Mouse (Mus musculus): ENCODE data around the gene Elovl5. TPM values are rescaled to one million over a fixed set of nuclear protein-coding genes. Genes with fewer than 3 reads are reported as not detected.

Gene Elovl5
- polyA plus RNA-seq (2016; fragmentation: Nextera tagmentation; extraction: Ambion mirVana): 72.7 and 92.1 TPM in 2 replicates

DNA sequence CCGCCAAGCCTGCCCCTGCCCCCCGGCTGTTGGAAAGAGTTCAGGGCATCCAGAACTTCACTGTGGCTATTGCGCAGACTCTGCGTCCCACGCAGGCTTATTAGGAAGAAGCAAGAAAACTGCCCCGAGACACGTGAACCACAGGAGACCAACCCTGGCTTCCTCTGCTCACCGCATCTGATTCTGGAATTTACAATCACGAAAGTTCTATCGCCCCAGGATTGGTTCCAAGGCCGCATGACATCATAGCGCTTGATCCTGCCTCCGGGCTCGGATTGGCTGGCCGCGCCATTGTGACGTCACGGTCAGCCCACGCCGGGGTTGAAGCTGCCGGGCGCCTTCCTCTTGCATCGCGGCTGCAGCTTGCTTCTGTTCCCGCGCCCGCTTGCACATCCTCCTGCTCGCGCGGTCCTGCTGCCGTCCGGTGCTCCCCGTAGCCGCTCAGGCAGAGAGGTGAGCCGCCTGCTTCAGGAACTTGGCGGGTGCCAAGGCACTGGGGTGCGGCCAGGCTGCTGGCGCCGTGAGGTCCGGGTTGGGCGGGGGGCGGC is at the start of gene Elovl5:
TSS of gene Elovl5 (plus strand) at position 291 of the 548 bp plus-strand sequence.
- 0 out of 2 replicates have a peak, but pooled peaks cover 3% of the 10 kb centered on the region for H3K36me3 ChIP-seq
- H3K4me3 ChIP-seq: peak within 1 kb of the TSS; percentile 74
- H3K4me1 ChIP-seq (replicated peaks): peaks cover 37% of the 10 kb centered on the region
- no peaks in the 10 kb centered on the region for H3K9me3 ChIP-seq
- DNase-seq (ENCODE audit: low spot score): peak; percentile 98
- under 1% methylated on average over 42 of the region's 42 CpGs for WGBS
- H3K27me3 ChIP-seq (ENCODE audit: insufficient read depth, poor library complexity, severe bottlenecking): 0 out of 2 replicates have a peak, but pooled peaks cover 4% of the 10 kb centered on the region
- H3K27ac ChIP-seq: peak within 1 kb of the TSS; percentile 93

- WGBS: 82% methylated on average over 4 of the region's 4 CpGs
These were observed 25.7 kb upstream of the Elovl5 start for GRCm38 (mm10) chr9:77891501-77891900.

DNA sequence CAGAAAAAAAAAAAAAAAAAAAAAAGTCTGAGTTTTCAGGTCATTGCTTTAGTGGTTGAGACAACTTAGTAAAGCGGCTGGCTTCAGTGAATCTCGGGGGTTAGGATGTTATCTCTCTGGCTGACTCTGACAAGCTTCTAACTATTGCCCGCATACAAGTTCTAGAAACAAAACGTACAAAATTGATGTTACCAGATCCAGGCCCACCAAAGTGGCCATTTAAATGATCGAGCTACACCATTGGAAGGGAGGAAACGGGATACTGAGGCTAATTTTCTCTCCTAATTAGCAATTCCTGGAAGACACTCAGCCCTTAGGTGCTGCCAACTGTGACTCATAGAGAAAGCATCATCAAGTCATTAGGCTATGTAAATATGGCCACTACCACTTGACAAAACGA is 18.6 kb upstream of the Elovl5 start:
- Histone ChIP-seq H3K27me3 (ENCODE audit: insufficient read depth, poor library complexity, severe bottlenecking) (no peaks in the 10 kb centered on the region), H3K9me3 (no peaks in the 10 kb centered on the region), H3K27ac (no peak overlapping the region), H3K4me1 (replicated peaks) (no peaks in the 10 kb centered on the region), H3K36me3 (no peaks in the 10 kb centered on the region), H3K4me3 (no peak overlapping the region)
- no peak for DNase-seq (ENCODE audit: low spot score)
- WGBS: 80% methylated on average over 7 of the region's 7 CpGs

More at GRCm38 (mm10) chr9:77891501-77891900, 25.7 kb upstream of the Elovl5 start:
- Histone ChIP-seq H3K9me3 (no peaks in the 10 kb centered on the region), H3K36me3 (no peaks in the 10 kb centered on the region), H3K27ac (no peak overlapping the region), H3K27me3 (ENCODE audit: insufficient read depth, poor library complexity, severe bottlenecking) (no peaks in the 10 kb centered on the region), H3K4me3 (no peak overlapping the region), H3K4me1 (replicated peaks) (no peaks in the 10 kb centered on the region)
- DNase-seq (ENCODE audit: low spot score): no peak

DNA sequence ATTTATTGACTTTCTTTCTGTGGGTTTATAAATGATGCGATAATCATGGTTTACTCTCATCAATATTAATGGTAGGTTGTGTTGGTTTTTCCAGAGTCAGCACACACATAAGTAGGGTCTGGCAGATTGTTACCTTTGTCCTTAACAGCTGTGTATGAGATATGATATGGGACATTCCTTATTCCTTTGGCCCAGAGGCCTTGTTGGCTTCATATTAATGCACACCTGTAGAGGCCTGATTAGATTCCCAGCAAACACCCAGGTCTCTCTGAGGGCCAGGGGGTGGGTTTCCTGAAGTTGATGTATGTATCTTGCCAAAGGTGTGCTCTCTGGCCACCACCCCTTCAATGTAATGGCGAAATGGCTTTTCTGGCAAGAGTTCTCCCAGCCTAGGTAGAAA is 13.0 kb upstream of the Elovl5 start:
- Histone ChIP-seq H3K4me3 (no peak overlapping the region), H3K36me3 (no peaks in the 10 kb centered on the region), H3K27ac (no peak overlapping the region), H3K9me3 (no peaks in the 10 kb centered on the region), H3K4me1 (replicated peaks) (peaks cover 1% of the 10 kb centered on the region; the same call in 1 of the 2 replicates), H3K27me3 (ENCODE audit: insufficient read depth, poor library complexity, severe bottlenecking) (no peaks in the 10 kb centered on the region)
- DNase-seq (ENCODE audit: low spot score): no peak
- 88% methylated on average over 2 of the region's 2 CpGs for WGBS

DNA sequence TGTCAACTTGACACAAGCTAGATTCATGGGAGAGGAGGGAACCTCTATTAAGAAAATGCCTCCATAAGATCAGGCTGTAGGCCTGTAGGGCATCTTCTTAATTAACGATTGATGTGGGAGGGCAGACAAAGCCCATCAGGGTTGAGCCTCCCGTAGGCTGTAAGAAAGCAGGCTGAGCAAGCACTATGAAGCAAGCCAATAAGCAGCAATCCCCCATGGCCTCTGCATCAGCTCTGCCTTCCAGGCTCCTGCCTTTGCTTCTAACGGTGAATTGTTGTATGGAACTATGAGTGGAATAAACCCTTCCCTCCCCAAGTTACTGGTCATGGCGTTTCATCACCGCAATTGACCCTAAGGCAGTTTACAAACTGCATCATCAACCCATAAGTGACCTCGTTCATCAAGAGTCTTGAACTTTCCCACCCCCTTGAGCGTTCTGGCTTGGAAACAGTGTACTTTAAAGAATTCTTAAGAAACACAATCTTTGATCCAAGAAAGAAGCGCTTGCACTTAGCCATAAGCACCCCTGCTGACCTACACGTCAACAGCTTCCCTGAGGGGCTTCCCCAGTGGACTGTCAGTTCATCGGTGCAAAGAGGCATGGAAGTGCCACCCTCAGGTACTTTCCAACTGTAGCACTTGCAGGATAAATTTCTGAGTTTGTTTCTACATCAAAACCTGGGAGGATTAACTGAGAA is 7.4 kb upstream of the Elovl5 start:
- Histone ChIP-seq H3K27ac (peak overlapping the region; percentile 97), H3K4me3 (peak overlapping the region; percentile 76), H3K9me3 (no peaks in the 10 kb centered on the region), H3K4me1 (replicated peaks) (peaks cover 35% of the 10 kb centered on the region), H3K27me3 (ENCODE audit: insufficient read depth, poor library complexity, severe bottlenecking) (0 out of 2 replicates have a peak, but pooled peaks cover 3% of the 10 kb centered on the region), H3K36me3 (no peaks in the 10 kb centered on the region)
- 15% methylated on average over 10 of the region's 10 CpGs for WGBS
- peak; percentile 18 for DNase-seq (ENCODE audit: low spot score)

- no peaks in the 10 kb centered on the region for H3K9me3 ChIP-seq
- H3K27me3 ChIP-seq (ENCODE audit: insufficient read depth, poor library complexity, severe bottlenecking): 0 out of 2 replicates have a peak, but pooled peaks cover 4% of the 10 kb centered on the region
- H3K36me3 ChIP-seq: no peaks in the 10 kb centered on the region
- WGBS: under 1% methylated on average over 68 of the region's 68 CpGs
- H3K4me1 ChIP-seq (replicated peaks): peaks cover 35% of the 10 kb centered on the region
- H3K27ac ChIP-seq: peak overlapping the region; percentile 97
- peak; percentile 94 for DNase-seq (ENCODE audit: low spot score)
- peak overlapping the region; percentile 76 for H3K4me3 ChIP-seq
These were observed 6.6 kb upstream of the Elovl5 start for GRCm38 (mm10) chr9:77910270-77911240.

DNA sequence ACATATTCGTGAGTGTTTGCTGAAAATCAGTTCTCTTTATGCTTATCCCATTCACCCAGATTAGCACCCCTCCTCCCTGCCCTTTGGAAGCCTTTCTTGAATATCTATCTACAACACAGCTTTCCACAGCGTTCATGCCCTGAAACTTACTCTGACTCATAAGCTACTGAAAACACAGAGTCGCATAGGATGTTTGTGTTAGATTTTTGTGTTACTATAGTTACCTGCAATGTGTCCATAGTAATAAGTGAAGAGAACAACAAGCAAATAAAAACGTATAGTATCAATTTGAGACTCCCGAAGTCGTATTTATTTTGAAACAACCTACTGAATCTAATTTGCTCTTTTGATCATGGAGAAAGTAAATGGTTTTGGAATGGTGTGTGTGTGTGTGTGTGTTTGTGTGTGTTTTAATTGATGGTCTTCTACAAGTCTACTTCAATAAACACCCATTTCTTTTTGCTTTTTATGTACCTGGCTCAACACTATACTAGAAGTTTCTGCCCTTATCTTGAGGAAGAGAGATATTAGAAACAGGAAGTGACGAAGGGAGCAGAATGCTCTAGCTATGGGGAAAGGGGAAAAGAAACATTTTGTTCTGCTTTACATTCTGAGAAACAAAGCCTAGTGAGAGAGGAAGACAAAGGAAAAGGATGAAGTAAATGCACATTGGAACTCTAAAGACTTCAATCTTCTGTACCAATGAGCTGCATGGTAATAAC is 5.5 kb upstream of the Elovl5 start:
- peaks cover 35% of the 10 kb centered on the region for H3K4me1 ChIP-seq (replicated peaks)

GRCm38 (mm10) chr9:77912246-77912645 is 4.9 kb upstream of the Elovl5 start:
- no peak overlapping the region for H3K4me3 ChIP-seq
- H3K36me3 ChIP-seq: no peaks in the 10 kb centered on the region
- DNase-seq (ENCODE audit: low spot score): no peak
- H3K9me3 ChIP-seq: no peaks in the 10 kb centered on the region
- peaks cover 35% of the 10 kb centered on the region for H3K4me1 ChIP-seq (replicated peaks)
- 0 out of 2 replicates have a peak, but pooled peaks cover 4% of the 10 kb centered on the region for H3K27me3 ChIP-seq (ENCODE audit: insufficient read depth, poor library complexity, severe bottlenecking)
- H3K27ac ChIP-seq: no peak overlapping the region
- 85% methylated on average over 6 of the region's 6 CpGs for WGBS

More for the DNA sequence above, 5.5 kb upstream of the Elovl5 start:
- H3K9me3 ChIP-seq: no peaks in the 10 kb centered on the region
- 63% methylated on average over 7 of the region's 7 CpGs for WGBS
- H3K36me3 ChIP-seq: no peaks in the 10 kb centered on the region
- DNase-seq (ENCODE audit: low spot score): no peak
- H3K4me3 ChIP-seq: peak overlapping the region; percentile 76
- H3K27me3 ChIP-seq (ENCODE audit: insufficient read depth, poor library complexity, severe bottlenecking): 0 out of 2 replicates have a peak, but pooled peaks cover 4% of the 10 kb centered on the region
- peak overlapping the region; percentile 97 for H3K27ac ChIP-seq

GRCm38 (mm10) chr9:77914616-77915015 is 2.5 kb upstream of the Elovl5 start:
- peaks cover 49% of the 10 kb centered on the region for H3K4me1 ChIP-seq (replicated peaks)

GRCm38 (mm10) chr9:77915791-77916190 is 1.4 kb upstream of the Elovl5 start:
- Histone ChIP-seq H3K4me1 (replicated peaks) (peaks cover 49% of the 10 kb centered on the region), H3K9me3 (no peaks in the 10 kb centered on the region)
- WGBS: 51% methylated on average over 4 of the region's 4 CpGs

More at GRCm38 (mm10) chr9:77914616-77915015, 2.5 kb upstream of the Elovl5 start:
- H3K36me3 ChIP-seq: no peaks in the 10 kb centered on the region
- H3K4me3 ChIP-seq: no peak overlapping the region
- no peak for DNase-seq (ENCODE audit: low spot score)
- no peaks in the 10 kb centered on the region for H3K9me3 ChIP-seq
- no peak overlapping the region for H3K27ac ChIP-seq
- 0 out of 2 replicates have a peak, but pooled peaks cover 4% of the 10 kb centered on the region for H3K27me3 ChIP-seq (ENCODE audit: insufficient read depth, poor library complexity, severe bottlenecking)
- 80% methylated on average over 4 of the region's 4 CpGs for WGBS

DNA sequence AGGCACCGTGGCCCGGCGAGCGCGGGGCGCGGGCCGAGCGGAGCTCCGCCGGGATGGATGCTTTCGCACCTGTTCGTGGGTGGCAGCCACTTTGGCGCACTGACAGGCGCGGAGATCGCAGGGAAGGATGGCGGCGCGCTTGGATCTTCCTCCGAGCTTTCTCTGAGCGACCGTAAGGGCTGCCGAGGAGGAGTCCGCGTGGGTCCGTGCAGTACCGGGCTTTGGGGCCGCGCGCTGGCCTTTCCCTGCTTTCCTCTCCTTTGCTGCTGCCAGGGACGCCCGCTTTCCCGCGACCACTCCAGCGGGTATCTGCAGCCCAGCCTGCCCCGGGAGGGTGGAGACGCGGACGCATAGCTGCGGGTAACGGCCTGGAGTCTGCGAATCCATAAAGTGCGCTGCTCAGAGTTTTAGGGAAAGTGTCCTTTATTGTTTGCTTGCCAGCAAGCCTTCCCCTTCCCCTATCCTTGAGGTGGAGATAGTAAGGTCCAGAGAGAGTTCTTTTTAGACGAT is 513 bp downstream of the Elovl5 start:
- peak overlapping the region; percentile 74 for H3K4me3 ChIP-seq
- H3K9me3 ChIP-seq: no peaks in the 10 kb centered on the region
- no peak for DNase-seq (ENCODE audit: low spot score)
- peak overlapping the region; percentile 93 for H3K27ac ChIP-seq
- under 1% methylated on average over 45 of the region's 45 CpGs for WGBS
- 0 out of 2 replicates have a peak, but pooled peaks cover 4% of the 10 kb centered on the region for H3K27me3 ChIP-seq (ENCODE audit: insufficient read depth, poor library complexity, severe bottlenecking)
- H3K36me3 ChIP-seq: 0 out of 2 replicates have a peak, but pooled peaks cover 5% of the 10 kb centered on the region
- H3K4me1 ChIP-seq (replicated peaks): peaks cover 34% of the 10 kb centered on the region

More at GRCm38 (mm10) chr9:77915791-77916190, 1.4 kb upstream of the Elovl5 start:
- no peaks in the 10 kb centered on the region for H3K36me3 ChIP-seq
- DNase-seq (ENCODE audit: low spot score): no peak
- no peak overlapping the region for H3K27ac ChIP-seq
- H3K4me3 ChIP-seq: no peak overlapping the region
- 0 out of 2 replicates have a peak, but pooled peaks cover 4% of the 10 kb centered on the region for H3K27me3 ChIP-seq (ENCODE audit: insufficient read depth, poor library complexity, severe bottlenecking)
